Mouse (Mus musculus): ENCODE data around the gene Setmar.

DNA sequence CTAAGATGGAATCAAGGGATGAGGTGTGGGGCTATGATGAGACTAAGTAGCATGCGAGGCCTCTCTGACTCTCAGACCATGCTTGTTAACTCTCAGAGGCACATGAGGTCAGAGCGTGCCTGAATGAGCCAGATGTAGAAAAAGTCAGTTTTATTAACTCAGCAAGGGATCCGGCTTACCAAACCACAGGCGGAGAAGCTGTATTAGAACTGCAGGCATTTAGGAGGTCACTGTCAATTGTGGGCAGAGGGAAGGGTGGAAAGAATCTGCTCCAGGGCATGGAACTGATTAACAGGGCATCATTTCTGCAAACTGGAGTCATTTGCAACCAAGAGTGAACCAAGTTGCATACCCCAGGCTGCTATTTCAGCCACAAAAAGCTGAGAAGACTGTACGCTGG is 30.6 kb downstream of the Setmar start:
- TF ChIP-seq CTCF (IDR thresholded peaks at IDR 0.05; ENCODE audit: low read depth) (no peak), EP300 (optimal IDR thresholded peaks at IDR 0.05) (no peak)

Data from stomach, postnatal 0 days (tissue).